Mouse (Mus musculus) cortical plate, adult 2 months (tissue): ENCODE data around the gene Dhx40.

Experiments
- CTCF ChIP-seq: fragments of 200-500 bp; IDR thresholded peaks from 2 replicates; pipeline ENCODE4 v1.5.1; 2011; ENCODE audit warnings: mild to moderate bottlenecking, control low read depth, low read length; ENCODE audit not compliant: insufficient read depth; ENCODE audit errors: extremely low read depth
- POLR2A ChIP-seq: fragments of 200-500 bp; IDR thresholded peaks from 2 replicates; pipeline ENCODE4 v1.6.1; 2011; ENCODE audit warnings: mild to moderate bottlenecking, low read length, control low read depth; ENCODE audit not compliant: insufficient read depth; ENCODE audit errors: extremely low read depth

- TF ChIP-seq POLR2A, result no peak
- TF ChIP-seq CTCF, result no peak
These were observed 61.7 kb downstream of the Dhx40 start for GRCm38 (mm10) chr11:86745634-86746404.
